Mouse (Mus musculus) MEL (cell line): ENCODE results near the gene Slc28a2. TPM values are rescaled to one million over a fixed set of nuclear protein-coding genes. Genes with fewer than 3 reads are reported as not detected.
"Not testable (repeated sequence)": the region's sequence is repeated elsewhere in the genome, so short reads cannot be mapped to it uniquely, and the experiment has no call there.

Experiments
- DNase-seq: peaks from one replicate; pipeline ENCODE4 v3.0.0; 2011; ENCODE audit warnings: low read depth, low spot score
- H3K27ac ChIP-seq: 2 replicates; pipeline ENCODE4 v1.5.1; 2012; ENCODE audit warnings: low read depth, mild to moderate bottlenecking, control low read depth, low read length, moderate library complexity; ENCODE audit not compliant: control insufficient read depth
- H3K27me3 ChIP-seq, 2 experiments: fragments of 150-350 bp in 1 of 2; sonication (generic) in 1 of 2; 2 replicates each; pipeline ENCODE4 v1.6.1; 2012; ENCODE audit warnings: low read length in 2 of 2, mild to moderate bottlenecking in 2 of 2, improper control_type of control experiment in 1 of 2, moderate library complexity in 1 of 2; ENCODE audit not compliant: insufficient read depth in 2 of 2, control insufficient read depth in 1 of 2
- H3K36me3 ChIP-seq, 2 experiments: 2 replicates each; pipeline ENCODE4 v1.6.1; 2012 to 2014; ENCODE audit warnings: low read length in 2 of 2, improper control_type of control experiment in 1 of 2, inconsistent platforms in 1 of 2, mild to moderate bottlenecking in 1 of 2; ENCODE audit not compliant: insufficient read depth in 2 of 2, control insufficient read depth in 1 of 2
- H3K4me1 ChIP-seq, 2 experiments: fragments of 150-350 bp in 1 of 2; sonication (generic) in 1 of 2; 2 replicates each; pipeline ENCODE4 v1.6.1; 2012; ENCODE audit warnings: low read length in 2 of 2, improper control_type of control experiment in 1 of 2, mild to moderate bottlenecking in 1 of 2; ENCODE audit not compliant: insufficient read depth in 2 of 2, control insufficient read depth in 1 of 2
- H3K4me3 ChIP-seq, 2 experiments: fragments of 150-350 bp in 1 of 2; sonication (generic) in 1 of 2; 2 replicates each; pipeline ENCODE4 v1.5.1; 2012; ENCODE audit warnings: low read depth in 2 of 2, low read length in 2 of 2, mild to moderate bottlenecking in 2 of 2, moderate library complexity in 2 of 2, control low read depth in 1 of 2, improper control_type of control experiment in 1 of 2; ENCODE audit not compliant: control insufficient read depth in 1 of 2, insufficient read depth in 1 of 2
- H3K79me2 ChIP-seq: 2 replicates; pipeline ENCODE4 v1.6.1; 2012; ENCODE audit warnings: mild to moderate bottlenecking, low read length, moderate library complexity; ENCODE audit not compliant: control insufficient read depth, poor library complexity, insufficient read depth
- H3K9ac ChIP-seq: 2 replicates; pipeline ENCODE4 v1.6.1; 2012; ENCODE audit warnings: low read depth, mild to moderate bottlenecking, control low read depth, low read length, moderate library complexity; ENCODE audit not compliant: control insufficient read depth, poor library complexity, severe bottlenecking
- H3K9me3 ChIP-seq: fragments of 150-350 bp; sonication (generic); replicated peaks from 2 replicates; pipeline ENCODE4 v1.6.1; 2012; ENCODE audit warnings: mild to moderate bottlenecking, low read length, improper control_type of control experiment, moderate library complexity; ENCODE audit not compliant: insufficient read depth
- BHLHE40 ChIP-seq: IDR thresholded peaks from 2 replicates; pipeline ENCODE4 v1.6.1; 2012; ENCODE audit warnings: low read depth, mild to moderate bottlenecking, inconsistent platforms, low read length, improper control_type of control experiment, borderline replicate concordance
- CHD1 ChIP-seq: IDR thresholded peaks from 2 replicates; pipeline ENCODE4 v1.6.1; 2012; ENCODE audit warnings: low read depth, mild to moderate bottlenecking, inconsistent platforms, low read length, improper control_type of control experiment
- CHD2 ChIP-seq: IDR thresholded peaks from 2 replicates; pipeline ENCODE4 v1.6.1; 2011; ENCODE audit warnings: low read length, improper control_type of control experiment
- CTCF ChIP-seq, 3 experiments: IDR thresholded peaks in 2 of 3; conservative IDR thresholded peaks in 1 of 3; 2 replicates each; pipeline ENCODE4 v1.5.1; 2011 to 2012; ENCODE audit warnings: low read length in 3 of 3, low read depth in 2 of 3, mild to moderate bottlenecking in 2 of 3, improper control_type of control experiment in 1 of 3, inconsistent platforms in 1 of 3, mixed read lengths in 1 of 3, moderate library complexity in 1 of 3; ENCODE audit not compliant: control insufficient read depth in 1 of 3, insufficient read depth in 1 of 3, poor library complexity in 1 of 3, severe bottlenecking in 1 of 3
- ELF1 ChIP-seq: IDR thresholded peaks from 2 replicates; pipeline ENCODE4 v1.6.1; 2014; ENCODE audit warnings: low read depth, mild to moderate bottlenecking, inconsistent platforms, low read length, improper control_type of control experiment, moderate library complexity
- EP300 ChIP-seq, 2 experiments: IDR thresholded peaks; 2 replicates each; pipeline ENCODE4 v1.6.1; 2011; ENCODE audit warnings: improper control_type of control experiment in 2 of 2, low read length in 2 of 2, low read depth in 1 of 2, mild to moderate bottlenecking in 1 of 2
- GABPA ChIP-seq: IDR thresholded peaks from 2 replicates; pipeline ENCODE4 v1.6.1; 2012; ENCODE audit warnings: low read depth, mild to moderate bottlenecking, inconsistent platforms, low read length, improper control_type of control experiment, moderate library complexity
- HCFC1 ChIP-seq: IDR thresholded peaks from 2 replicates; pipeline ENCODE4 v1.6.1; 2012; ENCODE audit warnings: low read depth, mild to moderate bottlenecking, inconsistent platforms, low read length, improper control_type of control experiment, moderate library complexity
- JUND ChIP-seq: IDR thresholded peaks from 2 replicates; pipeline ENCODE4 v1.6.1; 2011; ENCODE audit warnings: low read depth, mild to moderate bottlenecking, improper control_type of control experiment, low read length
- KAT2A ChIP-seq: conservative IDR thresholded peaks from 2 replicates; pipeline ENCODE4 v1.6.1; 2012; ENCODE audit warnings: low read depth, low read length, improper control_type of control experiment, inconsistent platforms
- MAFK ChIP-seq: IDR thresholded peaks from 2 replicates; pipeline ENCODE4 v1.6.1; 2011; ENCODE audit warnings: low read depth, mild to moderate bottlenecking, low read length, improper control_type of control experiment, borderline replicate concordance
- MAX ChIP-seq: IDR thresholded peaks from 2 replicates; pipeline ENCODE4 v1.6.1; 2011; ENCODE audit warnings: low read length, improper control_type of control experiment
- MEF2A ChIP-seq: IDR thresholded peaks from 2 replicates; pipeline ENCODE4 v1.6.1; 2014; ENCODE audit warnings: low read depth, mild to moderate bottlenecking, inconsistent platforms, low read length, improper control_type of control experiment; ENCODE audit not compliant: poor library complexity, insufficient replicate concordance, severe bottlenecking; ENCODE audit errors: extremely low read depth
- MXI1 ChIP-seq: IDR thresholded peaks from 2 replicates; pipeline ENCODE4 v1.6.1; 2011; ENCODE audit warnings: mild to moderate bottlenecking, low read depth, low read length, improper control_type of control experiment
- MYC ChIP-seq: IDR thresholded peaks from 2 replicates; pipeline ENCODE4 v1.6.1; 2011; ENCODE audit warnings: low read depth, mild to moderate bottlenecking, low read length, improper control_type of control experiment, moderate library complexity
- NRF1 ChIP-seq: IDR thresholded peaks from 2 replicates; pipeline ENCODE4 v1.6.1; 2014; ENCODE audit warnings: low read depth, mild to moderate bottlenecking, inconsistent platforms, low read length, improper control_type of control experiment, moderate library complexity; ENCODE audit not compliant: poor library complexity, insufficient read depth, severe bottlenecking
- POLR2A ChIP-seq, 2 experiments: IDR thresholded peaks; 2 replicates each; pipeline ENCODE4 v1.6.1; 2011 to 2012; ENCODE audit warnings: low read length in 2 of 2, mild to moderate bottlenecking in 2 of 2, control low read depth in 1 of 2, improper control_type of control experiment in 1 of 2, low read depth in 1 of 2, moderate library complexity in 1 of 2; ENCODE audit not compliant: control insufficient read depth in 1 of 2, insufficient read depth in 1 of 2, poor library complexity in 1 of 2
- POLR2AphosphoS2 ChIP-seq: IDR thresholded peaks from 2 replicates; pipeline ENCODE4 v1.6.1; 2011; ENCODE audit warnings: low read length, improper control_type of control experiment
- RAD21 ChIP-seq: IDR thresholded peaks from 2 replicates; pipeline ENCODE4 v1.6.1; 2011; ENCODE audit warnings: mild to moderate bottlenecking, low read depth, low read length, improper control_type of control experiment
- RCOR1 ChIP-seq: IDR thresholded peaks from 2 replicates; pipeline ENCODE4 v1.6.1; 2012; ENCODE audit warnings: low read depth, mild to moderate bottlenecking, inconsistent platforms, low read length, improper control_type of control experiment
- SIN3A ChIP-seq: IDR thresholded peaks from 2 replicates; pipeline ENCODE4 v1.6.1; 2012; ENCODE audit warnings: low read length, improper control_type of control experiment, inconsistent platforms
- SMC3 ChIP-seq: IDR thresholded peaks from 2 replicates; pipeline ENCODE4 v1.6.1; 2011; ENCODE audit warnings: low read depth, low read length, improper control_type of control experiment
- TAL1 ChIP-seq: IDR thresholded peaks from 2 replicates; pipeline ENCODE4 v1.6.1; 2012; ENCODE audit warnings: mild to moderate bottlenecking, inconsistent platforms, low read length, moderate library complexity, mixed read lengths
- TBP ChIP-seq: IDR thresholded peaks from 2 replicates; pipeline ENCODE4 v1.8.0; 2011; ENCODE audit warnings: low read depth, low read length, improper control_type of control experiment
- TCF12 ChIP-seq: IDR thresholded peaks from 2 replicates; pipeline ENCODE4 v1.6.1; 2014; ENCODE audit warnings: low read depth, mild to moderate bottlenecking, inconsistent platforms, low read length, improper control_type of control experiment, moderate library complexity
- UBTF ChIP-seq: IDR thresholded peaks from 2 replicates; pipeline ENCODE4 v1.6.1; 2012; ENCODE audit warnings: low read depth, mild to moderate bottlenecking, inconsistent platforms, low read length, improper control_type of control experiment, moderate library complexity, borderline replicate concordance; ENCODE audit not compliant: insufficient read depth
- USF1 ChIP-seq: IDR thresholded peaks from 2 replicates; pipeline ENCODE4 v1.6.1; 2014; ENCODE audit warnings: low read depth, mild to moderate bottlenecking, inconsistent platforms, low read length, improper control_type of control experiment, moderate library complexity
- USF2 ChIP-seq, 2 experiments: IDR thresholded peaks; 2 replicates each; pipeline ENCODE4 v1.6.1; 2011 to 2012; ENCODE audit warnings: improper control_type of control experiment in 2 of 2, low read length in 2 of 2, borderline replicate concordance in 1 of 2, inconsistent platforms in 1 of 2, low read depth in 1 of 2, mild to moderate bottlenecking in 1 of 2; ENCODE audit not compliant: insufficient read depth in 1 of 2
- ZC3H11A ChIP-seq: IDR thresholded peaks from 2 replicates; pipeline ENCODE4 v1.6.1; 2012; ENCODE audit warnings: low read depth, mild to moderate bottlenecking, inconsistent platforms, low read length, improper control_type of control experiment
- ZMIZ1 ChIP-seq: IDR thresholded peaks from 2 replicates; pipeline ENCODE4 v1.6.1; 2012; ENCODE audit warnings: low read depth, mild to moderate bottlenecking, inconsistent platforms, low read length, improper control_type of control experiment, moderate library complexity
- ZNF384 ChIP-seq: IDR thresholded peaks from 2 replicates; pipeline ENCODE4 v1.6.1; 2012; ENCODE audit warnings: low read depth, mild to moderate bottlenecking, inconsistent platforms, low read length, improper control_type of control experiment
- polyA plus RNA-seq, 2 experiments: library from polyadenylated mRNA; stranded (reverse) in 1 of 2; unstranded in 1 of 2; fragments of >175 nt in 1 of 2; fragments of >200 nt in 1 of 2; gene quantifications; 2 replicates each; pipeline versions ENCODE4 v1.2.1 to v1.2.4; 2012; ENCODE audit warnings: low replicate concordance in 2 of 2, low read depth in 1 of 2; ENCODE audit not compliant: insufficient read length in 2 of 2, insufficient read depth in 1 of 2, missing spikeins in 1 of 2
- total RNA-seq: library from RNA; depleted of rRNA; stranded (reverse); fragments of 300-350 nt; gene quantifications from 2 replicates; pipeline ENCODE4 v1.2.3, GENCODE M21; 2012; rRNA removed

The Slc28a2 gene
- total RNA-seq (1.3 and 1.7 TPM in 2 replicates), polyA plus RNA-seq (1 to 10 TPM in 1 of 2 experiments, not detected in 1; 2.6 TPM)

GRCm38 (mm10) chr2:122426200-122426599 lies at the start of gene Slc28a2:
Gene Slc28a2, plus strand, starts transcription at chr2:122426477.
- not testable (repeated sequence) for H3K4me1 ChIP-seq, H3K4me3 ChIP-seq, H3K79me2 ChIP-seq, H3K9ac ChIP-seq, DNase-seq, H3K27ac ChIP-seq, H3K9me3 ChIP-seq, H3K36me3 ChIP-seq, H3K27me3 ChIP-seq

DNA sequence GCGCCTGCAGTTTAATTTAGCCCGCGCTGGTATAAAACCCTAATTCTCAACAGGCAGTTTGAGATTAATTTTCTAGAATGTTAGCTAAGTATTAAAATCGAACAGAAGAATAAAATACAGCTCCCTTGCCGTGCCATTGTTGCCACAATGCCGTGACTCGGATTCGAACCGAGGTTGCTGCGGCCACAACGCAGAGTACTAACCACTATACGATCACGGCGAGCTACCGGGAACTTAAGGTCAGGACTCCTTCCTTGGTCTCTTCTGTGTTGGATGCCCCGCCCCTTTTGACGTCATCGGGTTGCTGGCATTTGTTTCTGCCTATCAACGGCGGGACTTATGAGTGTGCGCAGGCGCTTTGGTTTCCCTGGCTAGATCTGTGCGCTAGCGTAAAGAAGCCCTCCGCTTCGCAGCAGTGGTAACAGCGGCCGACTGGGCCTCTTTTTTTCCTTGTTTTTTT lies 49.0 kb upstream of the Slc28a2 start:
- H3K36me3 ChIP-seq = peaks cover 0 to 2% of the 10 kb centered on the region in 2 experiments; a peak in 1 of 4 replicates
- TF ChIP-seq ZC3H11A = no peak
- no peak for TF ChIP-seq CHD1
- no peak for TF ChIP-seq USF2 (IDR thresholded peaks at IDR 0.05; ENCODE audit: borderline replicate concordance in 1 of 2, insufficient read depth in 1 of 2, low read depth in 1 of 2, low read length in 2 of 2)
- peak; percentile 66; the same call in 1 of the 2 replicates for TF ChIP-seq ELF1
- TF ChIP-seq RAD21 = no peak
- no peak for TF ChIP-seq JUND
- TF ChIP-seq ZNF384 = no peak
- peak; percentile 63 for TF ChIP-seq HCFC1
- TF ChIP-seq MAX = no peak
- peak in 1 of 2 experiments; percentile 68; a peak in 2 of 4 replicates for TF ChIP-seq POLR2A (IDR thresholded peaks at IDR 0.05; ENCODE audit: control insufficient read depth in 1 of 2, insufficient read depth in 1 of 2, low read depth in 1 of 2, low read length in 2 of 2, poor library complexity in 1 of 2)
- TF ChIP-seq TAL1 = no peak
- TF ChIP-seq RCOR1 = no peak
- TF ChIP-seq USF1 = no peak
- no peak for TF ChIP-seq TCF12
- TF ChIP-seq NRF1 = peak; percentile 80
- TF ChIP-seq MAFK = peak; percentile 95
- TF ChIP-seq MXI1 = no peak
- no peak for TF ChIP-seq SMC3
- TF ChIP-seq CHD2 = no peak
- no peak for TF ChIP-seq EP300 (IDR thresholded peaks at IDR 0.05; ENCODE audit: low read depth in 1 of 2, low read length in 2 of 2)
- no peak for TF ChIP-seq MYC
- no peak for TF ChIP-seq UBTF
- no peak for TF ChIP-seq GABPA
- no peak for TF ChIP-seq BHLHE40
- TF ChIP-seq POLR2AphosphoS2 = no peak
- no peak for TF ChIP-seq MEF2A
- TF ChIP-seq KAT2A = no peak
- peak; percentile 98 for TF ChIP-seq TBP
- no peak for TF ChIP-seq CTCF (IDR thresholded peaks at IDR 0.05 in 2 of 3, conservative IDR thresholded peaks at IDR 0.05 in 1 of 3; ENCODE audit: control insufficient read depth in 1 of 3, insufficient read depth in 1 of 3, low read depth in 2 of 3, low read length in 3 of 3, poor library complexity in 1 of 3, severe bottlenecking in 1 of 3)
- TF ChIP-seq SIN3A = no peak; the same call in 1 of the 2 replicates
- no peak for TF ChIP-seq ZMIZ1

More for the DNA sequence above, 49.0 kb upstream of the Slc28a2 start:
- Histone ChIP-seq H3K9ac (peak overlapping the region; percentile 75), H3K4me3 (peak overlapping the region; percentile 46 to 92), H3K9me3 (no peaks in the 10 kb centered on the region), H3K4me1 (peaks cover 0 to 18% of the 10 kb centered on the region in 2 experiments; a peak in 2 of 4 replicates), H3K79me2 (no peaks in the 10 kb centered on the region; the same call in 1 of the 2 replicates), H3K27ac (peak overlapping the region; percentile 71), H3K27me3 (no peaks in the 10 kb centered on the region)
- DNase-seq = peak; percentile 95
